Mouse (Mus musculus): ENCODE results near the gene Pdzd7.

DNA sequence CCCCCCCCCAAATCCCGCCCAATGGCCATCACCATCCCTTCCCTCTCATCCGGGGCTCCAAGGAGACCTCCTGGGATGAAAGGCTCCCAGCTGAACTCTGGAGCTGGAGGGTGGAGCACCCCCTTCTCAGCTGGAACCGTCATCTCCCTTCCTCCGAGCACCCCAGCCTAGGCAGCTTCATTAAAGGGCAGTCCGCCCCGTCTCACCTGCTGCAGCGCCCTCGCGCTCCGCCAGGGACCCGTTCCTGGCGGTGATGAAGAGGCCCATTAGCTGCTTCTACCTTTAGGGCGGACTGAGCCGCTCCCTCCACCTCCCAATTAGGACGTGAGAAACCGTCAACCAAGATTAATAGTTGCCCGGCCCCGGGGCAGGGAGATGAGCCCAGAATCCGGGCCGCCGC is 19.7 kb upstream of the Pdzd7 start:
- TF ChIP-seq CHD2 (IDR thresholded peaks at IDR 0.05; ENCODE audit: low read depth, low read length) (no peak), ZNF384 (IDR thresholded peaks at IDR 0.05; ENCODE audit: low read depth, low read length) (no peak), ZC3H11A (IDR thresholded peaks at IDR 0.05; ENCODE audit: borderline replicate concordance, low read depth, low read length) (no peak), MAFK (IDR thresholded peaks at IDR 0.05; ENCODE audit: insufficient read depth, low read depth, low read length) (no peak), HCFC1 (IDR thresholded peaks at IDR 0.05; ENCODE audit: borderline replicate concordance, insufficient read depth, low read length) (no peak)
